15 mouse cellular contexts compared by ENCODE assay signal in genomic region chr10:26791810-26792209, GRCm38 (mm10).
"Had no signal": no experiment of that assay in that cellular context is flagged by ENCODE, and none has a peak within 500 bp of the region (broad histone marks: within the 10 kb centered on the region; RNA-seq: fewer than 3 reads in every experiment).

No protein-coding gene starts in this region.

- H3K4me1 ChIP-seq: midbrain, embryonic 10.5 days; neural tube, embryonic 15.5 days had no signal

- H3K4me2 ChIP-seq: liver, embryonic 12.5 days; lung, embryonic 14.5 days; neural tube, embryonic 15.5 days had no signal

- H3K4me3 ChIP-seq: left cerebral cortex, adult 2 months; limb, embryonic 10.5 days; liver, embryonic 12.5 days; midbrain, embryonic 10.5 days; myocyte; neural tube, embryonic 15.5 days had no signal

- H3K27ac ChIP-seq: left cerebral cortex, adult 2 months; limb, embryonic 10.5 days; liver, embryonic 12.5 days; midbrain, embryonic 10.5 days; neural tube, embryonic 15.5 days had no signal

- H3K9me3 ChIP-seq: limb, embryonic 10.5 days; liver, embryonic 12.5 days; midbrain, embryonic 10.5 days; neural tube, embryonic 15.5 days had no signal

- DNase-seq: kidney, adult 2 months; kidney, postnatal 25 days; lung, embryonic 14.5 days; lung, postnatal 14 days; midbrain, embryonic 14.5 days; right cerebral cortex, adult 18-20 months; right cerebral cortex, postnatal 25 days; thymus, adult 18-20 months; thymus, postnatal 25 days had no signal

- H3K27me3 ChIP-seq: liver, embryonic 12.5 days; neural tube, embryonic 15.5 days had no signal

- H3K9ac ChIP-seq: liver, embryonic 12.5 days; lung, embryonic 14.5 days; neural tube, embryonic 15.5 days had no signal

- ATAC-seq: liver, embryonic 12.5 days had no signal

- H3K36me3 ChIP-seq: limb, embryonic 10.5 days; liver, embryonic 12.5 days; midbrain, embryonic 10.5 days; neural tube, embryonic 15.5 days had no signal
